Mouse (Mus musculus) kidney, adult 2 months (tissue): Measurements from ENCODE around the gene Zc3h12c.

Experiments
- CTCF ChIP-seq: fragments of 200-500 bp; conservative IDR thresholded peaks from 2 replicates; pipeline ENCODE4 v1.5.1; 2011; ENCODE audit warnings: low read depth, mild to moderate bottlenecking, control low read depth, low read length, moderate library complexity, mixed read lengths; ENCODE audit not compliant: insufficient read depth, insufficient read length
- POLR2A ChIP-seq: fragments of 200-500 bp; IDR thresholded peaks from one replicate; pipeline ENCODE4 v1.6.1; 2011; ENCODE audit warnings: low read depth, low read length, control low read depth

DNA sequence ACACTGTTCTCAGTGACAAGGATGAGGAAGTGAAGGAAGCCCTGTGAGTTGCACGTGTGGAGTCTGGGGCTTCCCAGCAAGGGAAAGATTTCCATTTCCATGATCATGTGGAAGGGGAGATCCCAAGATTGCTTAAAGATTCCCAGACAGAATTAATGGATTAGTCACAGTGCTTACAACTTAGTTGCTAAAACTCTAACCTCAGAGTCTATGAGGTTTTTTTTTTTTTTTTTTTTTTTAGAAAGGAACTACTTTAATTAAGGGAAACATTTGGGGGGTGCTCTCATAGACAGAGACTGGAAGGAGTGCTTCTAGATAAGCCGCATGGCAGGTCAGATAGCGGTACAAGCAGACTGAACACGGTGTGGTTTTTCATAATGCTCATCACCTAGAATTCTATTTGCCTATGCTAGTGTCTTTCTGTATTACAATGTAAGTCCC, 6.3 kb upstream of the Zc3h12c start:
- no peak for TF ChIP-seq POLR2A
- TF ChIP-seq CTCF, result no peak
